Mouse (Mus musculus): ENCODE measurements around the gene Srxn1.
A peak's percentile ranks its signal among the peaks of the same experiment; 100 is the strongest.

DNA sequence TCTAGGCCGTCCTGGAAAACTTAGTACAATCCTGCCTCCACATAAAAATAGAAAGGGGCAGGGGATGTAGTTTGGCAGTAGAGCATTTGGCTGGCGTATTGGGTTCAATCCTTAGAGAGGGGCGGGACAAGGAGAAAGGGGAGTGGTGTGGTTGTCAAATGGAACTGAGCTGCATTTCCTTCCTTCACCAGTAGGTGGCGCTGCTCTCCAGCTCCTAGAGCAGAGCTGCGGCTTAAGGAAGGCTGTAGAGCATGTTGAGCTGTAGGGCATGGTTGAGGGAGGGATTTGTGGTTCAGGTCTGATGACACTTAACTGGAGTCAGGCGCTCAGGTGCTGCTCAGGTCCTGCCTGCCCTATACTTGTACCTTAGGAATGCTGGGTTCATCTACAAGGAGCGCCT lies 6.6 kb downstream of the Srxn1 start:
- TF ChIP-seq CTCF (conservative IDR thresholded peaks at IDR 0.05 in 1 of 2, IDR thresholded peaks at IDR 0.05 in 1 of 2; ENCODE audit: low read depth in 2 of 2, low read length in 2 of 2) (peak; percentile 96 to 99), PAX5 (IDR thresholded peaks at IDR 0.05; ENCODE audit: low read length) (no peak), BHLHE40 (IDR thresholded peaks at IDR 0.05; ENCODE audit: low read depth, low read length) (no peak), ZC3H11A (IDR thresholded peaks at IDR 0.05; ENCODE audit: low read depth, low read length) (no peak), EP300 (IDR thresholded peaks at IDR 0.05; ENCODE audit: low read length) (no peak), POLR2A (IDR thresholded peaks at IDR 0.05; ENCODE audit: low read depth, low read length) (no peak), UBTF (IDR thresholded peaks at IDR 0.05; ENCODE audit: low read depth, low read length) (no peak), RCOR1 (conservative IDR thresholded peaks at IDR 0.05; ENCODE audit: low read depth, low read length) (no peak), ELF1 (IDR thresholded peaks at IDR 0.05; ENCODE audit: low read depth, low read length) (no peak), MAX (IDR thresholded peaks at IDR 0.05; ENCODE audit: low read length) (no peak), CHD1 (IDR thresholded peaks at IDR 0.05; ENCODE audit: low read depth, low read length) (no peak)
